Mouse (Mus musculus) intestine, embryonic 16.5 days (tissue): ENCODE measurements around the gene Unc50. TPM values are rescaled to one million over a fixed set of nuclear protein-coding genes. Genes with fewer than 3 reads are reported as not detected.

Experiments used
- ATAC-seq: fragments of 200-750 bp; cut with Nextera tagmentation; 2 replicates; pipeline ENCODE4 v1.8.0; 2017; ENCODE audit warnings: moderate TSS enrichment, moderate library complexity
- H3K27ac ChIP-seq: fragments of 300-500 bp; sonication (generic); 2 replicates; pipeline ENCODE4 v1.5.1; 2014; ENCODE audit warnings: mild to moderate bottlenecking, low read length
- H3K27me3 ChIP-seq: fragments of 300-500 bp; sonication (generic); replicated peaks from 2 replicates; pipeline ENCODE4 v1.6.1; 2014; ENCODE audit warnings: low read length, control low read depth, mixed read lengths; ENCODE audit not compliant: control insufficient read depth, insufficient read depth
- H3K36me3 ChIP-seq: fragments of 300-500 bp; sonication (generic); 2 replicates; pipeline ENCODE4 v1.6.1; 2014; ENCODE audit warnings: low read length, control low read depth; ENCODE audit not compliant: control insufficient read depth, insufficient read depth
- H3K4me1 ChIP-seq: fragments of 300-500 bp; sonication (generic); 2 replicates; pipeline ENCODE4 v1.6.1; 2014; ENCODE audit warnings: low read length, control low read depth, mixed read lengths; ENCODE audit not compliant: control insufficient read depth, insufficient read depth
- H3K4me2 ChIP-seq: fragments of 300-500 bp; sonication (generic); 2 replicates; pipeline ENCODE4 v1.6.1; 2014; ENCODE audit warnings: low read depth, low read length, control low read depth
- H3K4me3 ChIP-seq: fragments of 300-500 bp; sonication (generic); 2 replicates; pipeline ENCODE4 v1.5.1; 2014; ENCODE audit warnings: mild to moderate bottlenecking, low read length
- H3K9ac ChIP-seq: fragments of 300-500 bp; sonication (generic); 2 replicates; pipeline ENCODE4 v1.6.1; 2014; ENCODE audit warnings: low read depth, low read length
- H3K9me3 ChIP-seq: fragments of 300-500 bp; sonication (generic); 2 replicates; pipeline ENCODE4 v1.6.1; 2016; ENCODE audit warnings: low read length, control low read depth; ENCODE audit not compliant: control insufficient read depth
- WGBS: fragments of 180-500 bp; shearing (Covaris S2); extraction: QIAGEN DNeasy Blood & Tissue Kit; methylation state at CpG from one replicate; pipeline ENCODE4 v1.1.7; 2014; 5-methylcytosine and 5-hydroxymethylcytosine counted together
- polyA plus RNA-seq: library from polyadenylated mRNA; unstranded; fragments of >200 nt; fragmentation: Nextera tagmentation; extraction: Ambion mirVana; gene quantifications from 2 replicates; pipeline ENCODE4 v1.2.1, GENCODE M21; 2015

The Unc50 gene
- polyA plus RNA-seq, 1 experiment from 2014 or later = 131 TPM

DNA sequence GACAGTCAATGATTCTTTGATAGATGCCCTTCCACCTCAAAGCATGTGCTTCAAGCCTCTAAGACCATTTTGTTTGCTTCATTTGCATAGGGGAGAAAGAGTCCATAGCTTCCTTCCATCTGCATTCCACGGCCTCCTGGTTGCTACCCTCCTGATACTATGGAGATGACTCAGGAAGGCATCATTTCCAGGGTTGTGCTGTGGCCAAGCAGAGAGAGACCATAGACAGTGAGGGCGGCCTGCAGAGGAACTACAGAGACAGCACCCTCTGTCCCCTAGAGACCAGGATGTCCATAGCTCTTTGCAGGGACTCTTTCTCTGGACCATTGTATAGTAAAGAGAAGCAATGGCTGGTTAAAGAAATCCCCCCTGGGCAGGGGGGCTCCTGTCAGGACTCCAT lies 24.8 kb upstream of the Unc50 start:
- H3K9ac ChIP-seq = no peak overlapping the region

DNA sequence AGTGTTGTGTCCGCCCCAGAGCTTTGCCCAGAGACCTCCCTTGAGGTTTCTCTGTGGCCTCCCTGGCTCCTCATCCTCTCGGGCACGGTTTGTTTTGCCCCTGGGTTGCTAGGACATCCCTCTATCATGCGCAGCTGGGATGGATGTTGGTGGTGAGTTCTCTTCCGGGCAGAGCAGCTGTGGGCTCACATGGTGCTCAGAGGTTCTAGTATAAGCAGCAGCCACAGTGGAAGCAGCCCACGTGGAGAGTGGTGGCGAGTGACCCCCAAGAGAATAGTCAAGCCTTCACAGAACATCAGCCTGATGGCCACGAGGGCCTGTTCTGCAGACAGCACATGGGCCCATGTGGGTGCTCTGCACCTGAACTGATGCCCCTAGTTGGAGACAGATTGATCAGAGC lies 22.7 kb upstream of the Unc50 start:
- ATAC-seq = no peak
- Histone ChIP-seq H3K27me3 (no peaks in the 10 kb centered on the region), H3K4me3 (no peak overlapping the region), H3K9me3 (no peaks in the 10 kb centered on the region), H3K9ac (no peak overlapping the region), H3K4me1 (no peaks in the 10 kb centered on the region), H3K4me2 (no peak overlapping the region), H3K36me3 (no peaks in the 10 kb centered on the region), H3K27ac (no peak overlapping the region)
- WGBS = 82% methylated on average over 8 of the region's 8 CpGs

More for the DNA sequence above, 24.8 kb upstream of the Unc50 start:
- no peak overlapping the region for H3K4me3 ChIP-seq
- no peaks in the 10 kb centered on the region for H3K4me1 ChIP-seq
- no peaks in the 10 kb centered on the region for H3K27me3 ChIP-seq
- H3K4me2 ChIP-seq = no peak overlapping the region
- H3K9me3 ChIP-seq = no peaks in the 10 kb centered on the region
- no peak overlapping the region for H3K27ac ChIP-seq
- ATAC-seq = no peak
- no peaks in the 10 kb centered on the region for H3K36me3 ChIP-seq
- 92% methylated on average over 2 of the region's 2 CpGs for WGBS

DNA sequence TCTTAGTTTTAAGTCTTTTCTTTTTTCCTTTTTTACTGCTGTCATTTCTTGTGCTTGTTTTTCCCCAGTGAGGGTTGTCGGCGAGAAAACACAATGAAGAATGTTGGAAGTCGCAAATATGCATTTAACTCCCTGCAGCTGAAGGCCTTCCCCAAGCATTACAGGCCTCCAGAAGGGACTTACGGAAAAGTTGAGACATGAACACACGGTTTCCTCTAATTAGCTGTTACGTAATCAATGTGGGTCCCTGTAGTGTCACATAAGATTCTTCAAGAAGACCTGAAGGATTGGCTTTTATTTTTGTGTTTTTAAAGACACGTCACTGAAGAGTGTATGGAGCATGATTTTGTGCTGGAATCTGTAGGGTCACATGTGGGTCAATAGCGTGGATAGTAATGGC lies 21.9 kb upstream of the Unc50 start:
- H3K36me3 ChIP-seq = no peaks in the 10 kb centered on the region
- ATAC-seq = no peak

DNA sequence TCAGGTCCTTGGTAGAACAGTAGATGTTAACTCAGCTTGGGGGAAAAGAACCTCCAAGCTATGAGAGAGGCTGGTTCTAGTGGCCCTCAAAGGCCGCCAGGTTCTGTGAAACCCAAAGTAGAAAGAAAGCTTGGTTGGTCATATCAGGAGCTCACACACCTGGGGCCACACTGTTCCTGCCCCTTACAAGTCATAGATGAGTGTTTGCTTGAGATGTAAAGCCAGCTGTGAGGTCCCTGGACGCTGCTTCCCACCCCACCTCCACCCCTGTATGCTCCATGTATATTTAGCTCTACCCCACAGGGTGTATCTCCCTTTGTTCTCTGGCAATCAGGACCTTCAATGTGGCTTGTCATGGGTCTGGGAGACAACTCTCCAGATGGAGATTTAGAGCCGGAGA lies 21.3 kb upstream of the Unc50 start:
- Histone ChIP-seq H3K36me3 (no peaks in the 10 kb centered on the region), H3K9me3 (no peaks in the 10 kb centered on the region), H3K27me3 (no peaks in the 10 kb centered on the region), H3K9ac (no peak overlapping the region), H3K4me2 (no peak overlapping the region), H3K27ac (no peak overlapping the region), H3K4me3 (no peak overlapping the region), H3K4me1 (no peaks in the 10 kb centered on the region)
- ATAC-seq = no peak
- 74% methylated on average over 3 of the region's 3 CpGs for WGBS

More for the DNA sequence above, 21.9 kb upstream of the Unc50 start:
- Histone ChIP-seq H3K9me3 (no peaks in the 10 kb centered on the region), H3K9ac (no peak overlapping the region), H3K27ac (no peak overlapping the region), H3K4me3 (no peak overlapping the region), H3K4me2 (no peak overlapping the region), H3K4me1 (no peaks in the 10 kb centered on the region), H3K27me3 (no peaks in the 10 kb centered on the region)
- WGBS = 84% methylated on average over 8 of the region's 8 CpGs

- Histone ChIP-seq H3K9me3 (no peaks in the 10 kb centered on the region), H3K27me3 (no peaks in the 10 kb centered on the region), H3K4me2 (no peak overlapping the region), H3K4me1 (no peaks in the 10 kb centered on the region), H3K36me3 (no peaks in the 10 kb centered on the region), H3K9ac (no peak overlapping the region), H3K27ac (no peak overlapping the region), H3K4me3 (no peak overlapping the region)
- ATAC-seq = no peak
Measured at GRCm38 (mm10) chr1:37409647-37410046, 20.3 kb upstream of the Unc50 start.

- H3K9ac ChIP-seq = no peak overlapping the region
Measured at GRCm38 (mm10) chr1:37415394-37415793, 14.5 kb upstream of the Unc50 start.

GRCm38 (mm10) chr1:37419420-37419819 lies 10.5 kb upstream of the Unc50 start:
- Histone ChIP-seq H3K36me3 (peaks cover 17% of the 10 kb centered on the region), H3K9ac (no peak overlapping the region), H3K27me3 (no peaks in the 10 kb centered on the region), H3K4me2 (no peak overlapping the region), H3K4me1 (no peaks in the 10 kb centered on the region), H3K4me3 (no peak overlapping the region), H3K27ac (no peak overlapping the region), H3K9me3 (peaks cover 5% of the 10 kb centered on the region; the same call in 1 of the 2 replicates)
- WGBS = 100% methylated on average over 1 of the region's 1 CpGs
- ATAC-seq = 0 out of 2 replicates have a peak, but pooled peaks have one; percentile 40

More at GRCm38 (mm10) chr1:37415394-37415793, 14.5 kb upstream of the Unc50 start:
- H3K27ac ChIP-seq = no peak overlapping the region
- H3K4me2 ChIP-seq = no peak overlapping the region
- H3K9me3 ChIP-seq = no peaks in the 10 kb centered on the region
- no peaks in the 10 kb centered on the region for H3K27me3 ChIP-seq
- 0 out of 2 replicates have a peak, but pooled peaks have one; percentile 50 for ATAC-seq
- no peaks in the 10 kb centered on the region for H3K4me1 ChIP-seq
- H3K4me3 ChIP-seq = no peak overlapping the region
- 75% methylated on average over 1 of the region's 1 CpGs for WGBS
- peaks cover 12% of the 10 kb centered on the region for H3K36me3 ChIP-seq

GRCm38 (mm10) chr1:37427144-37427875 lies 2.6 kb upstream of the Unc50 start:
- ATAC-seq = no peak

GRCm38 (mm10) chr1:37428911-37429310 lies 1.0 kb upstream of the Unc50 start:
- H3K27ac ChIP-seq = no peak overlapping the region
- 37% methylated on average over 2 of the region's 2 CpGs for WGBS
- peak overlapping the region; percentile 87 for H3K9ac ChIP-seq
- peaks cover 5% of the 10 kb centered on the region; the same call in 1 of the 2 replicates for H3K9me3 ChIP-seq
- H3K4me1 ChIP-seq = peaks cover 12% of the 10 kb centered on the region
- no peak for ATAC-seq
- H3K4me3 ChIP-seq = peak overlapping the region; percentile 85
- H3K36me3 ChIP-seq = peaks cover 10% of the 10 kb centered on the region
- peak overlapping the region; percentile 78 for H3K4me2 ChIP-seq
- no peaks in the 10 kb centered on the region for H3K27me3 ChIP-seq

More at GRCm38 (mm10) chr1:37427144-37427875, 2.6 kb upstream of the Unc50 start:
- Histone ChIP-seq H3K4me1 (peaks cover 12% of the 10 kb centered on the region), H3K4me2 (no peak overlapping the region), H3K27me3 (no peaks in the 10 kb centered on the region), H3K27ac (no peak overlapping the region), H3K4me3 (no peak overlapping the region), H3K36me3 (peaks cover 5% of the 10 kb centered on the region), H3K9ac (no peak overlapping the region), H3K9me3 (peaks cover 5% of the 10 kb centered on the region; the same call in 1 of the 2 replicates)
- WGBS = 96% methylated on average over 8 of the region's 8 CpGs
